Mouse (Mus musculus) fat pad, adult 2 months (tissue): ENCODE measurements around the gene Uvrag.
"Not testable (repeated sequence)": the region's sequence is repeated elsewhere in the genome, so short reads cannot be mapped to it uniquely, and the experiment has no call there.

Source experiments
- DNase-seq: peaks from one replicate; pipeline ENCODE4 v3.0.0-alpha.2; 2011; ENCODE audit warnings: low read depth, low spot score; ENCODE audit errors: extremely low read depth

Uvrag gene

GRCm38 (mm10) chr7:99062263-99062662, 78.7 kb downstream of the Uvrag start:
- DNase-seq = not testable (repeated sequence)

GRCm38 (mm10) chr7:99061056-99061680, 79.8 kb downstream of the Uvrag start:
- DNase-seq = no peak

GRCm38 (mm10) chr7:99060476-99060875, 80.5 kb downstream of the Uvrag start:
- DNase-seq = no peak

- no peak for DNase-seq
Observed at GRCm38 (mm10) chr7:99059934-99060333, 81.0 kb downstream of the Uvrag start.

- no peak for DNase-seq
Observed at GRCm38 (mm10) chr7:99057053-99057630, 83.8 kb downstream of the Uvrag start.

GRCm38 (mm10) chr7:99053626-99054025, 87.3 kb downstream of the Uvrag start:
- no peak for DNase-seq

- no peak for DNase-seq
Observed at GRCm38 (mm10) chr7:99052471-99053241, 88.3 kb downstream of the Uvrag start.

GRCm38 (mm10) chr7:99050882-99051281, 90.1 kb downstream of the Uvrag start:
- DNase-seq = no peak

GRCm38 (mm10) chr7:99049897-99050296, 91.0 kb downstream of the Uvrag start:
- DNase-seq = no peak

GRCm38 (mm10) chr7:99046545-99047206, 94.3 kb downstream of the Uvrag start:
- DNase-seq = no peak

GRCm38 (mm10) chr7:99045525-99045924, 95.4 kb downstream of the Uvrag start:
- no peak for DNase-seq

GRCm38 (mm10) chr7:99043923-99044322, 97.0 kb downstream of the Uvrag start:
- no peak for DNase-seq

- DNase-seq = no peak
Observed at GRCm38 (mm10) chr7:99043322-99043721, 97.6 kb downstream of the Uvrag start.

- no peak for DNase-seq
Observed at GRCm38 (mm10) chr7:99041818-99042217, 99.1 kb downstream of the Uvrag start.

GRCm38 (mm10) chr7:99039912-99040311, 101.0 kb downstream of the Uvrag start:
- peak; percentile 14 for DNase-seq

- DNase-seq = no peak
Observed at GRCm38 (mm10) chr7:99036284-99036683, 104.7 kb downstream of the Uvrag start.

GRCm38 (mm10) chr7:99034909-99035308, 106.0 kb downstream of the Uvrag start:
- DNase-seq = no peak

- DNase-seq = peak; percentile 18
Observed at GRCm38 (mm10) chr7:99033838-99034237, 107.1 kb downstream of the Uvrag start.

GRCm38 (mm10) chr7:99033314-99033713, 107.6 kb downstream of the Uvrag start:
- no peak for DNase-seq

- no peak for DNase-seq
Observed at GRCm38 (mm10) chr7:99032051-99032450, 108.9 kb downstream of the Uvrag start.

- no peak for DNase-seq
Observed at GRCm38 (mm10) chr7:99028108-99028507, 112.8 kb downstream of the Uvrag start.

- peak; percentile 45 for DNase-seq
Observed at GRCm38 (mm10) chr7:99027185-99027584, 113.8 kb downstream of the Uvrag start.
